8 mouse cellular contexts compared by ENCODE assay signal in genomic region chr19:30549044-30549853, GRCm38 (mm10). TPM values are rescaled to one million over a fixed set of nuclear protein-coding genes. Genes with fewer than 3 reads are reported as not detected.
DNase-seq lines count a peak whose midpoint lies in the region; ATAC-seq and TF ChIP-seq lines count a peak whose summit lies in the region.

Gene Dkk1, minus strand, starts transcription at chr19:30549665.

- peak within 1 kb of the TSS; percentile 34 for H3K4me3 ChIP-seq in lung, embryonic 14.5 days (ENCODE audit: low read depth, low read length)
- H3K4me3 ChIP-seq in embryonic facial prominence, embryonic 12.5 days: peak within 1 kb of the TSS; percentile 45
- peak within 1 kb of the TSS; percentile 37 for H3K4me3 ChIP-seq in liver, embryonic 12.5 days
- H3K4me3 ChIP-seq in neural tube, embryonic 14.5 days (ENCODE audit: low read depth, low read length): peak within 1 kb of the TSS; percentile 30

- H3K9ac ChIP-seq in lung, embryonic 14.5 days: peak within 1 kb of the TSS; percentile 20; the same call in 1 of the 2 replicates
- peak within 1 kb of the TSS; percentile 47 for H3K9ac ChIP-seq in embryonic facial prominence, embryonic 12.5 days
- H3K9ac ChIP-seq in liver, embryonic 12.5 days: no peak within 1 kb of the TSS
- H3K9ac ChIP-seq in neural tube, embryonic 14.5 days (replicated peaks; ENCODE audit: low read depth, low read length): 0 out of 2 replicates have a peak within 1 kb of the TSS, but pooled peaks have one; percentile 39

- peak within 1 kb of the TSS; percentile 67 for H3K4me2 ChIP-seq in lung, embryonic 14.5 days
- peak within 1 kb of the TSS; percentile 63 for H3K4me2 ChIP-seq in embryonic facial prominence, embryonic 12.5 days (replicated peaks)
- H3K4me2 ChIP-seq in liver, embryonic 12.5 days: peak within 1 kb of the TSS; percentile 53
- H3K4me2 ChIP-seq in neural tube, embryonic 14.5 days (ENCODE audit: low read depth, low read length): peak within 1 kb of the TSS; percentile 62

- ATAC-seq in lung, embryonic 14.5 days (ENCODE audit: insufficient read depth): peak; percentile 86
- peak; percentile 88 for ATAC-seq in embryonic facial prominence, embryonic 12.5 days (ENCODE audit: insufficient number of reproducible peaks, insufficient read depth, low FRiP score, low TSS enrichment)
- peak; percentile 27; the same call in 1 of the 2 replicates for ATAC-seq in liver, embryonic 12.5 days
- peak; percentile 78 for ATAC-seq in neural tube, embryonic 14.5 days (ENCODE audit: low read depth)

- no peaks in the 10 kb centered on the region for H3K36me3 ChIP-seq in lung, embryonic 14.5 days (ENCODE audit: insufficient read depth)
- H3K36me3 ChIP-seq in embryonic facial prominence, embryonic 12.5 days: no peaks in the 10 kb centered on the region
- no peaks in the 10 kb centered on the region for H3K36me3 ChIP-seq in liver, embryonic 12.5 days
- no peaks in the 10 kb centered on the region for H3K36me3 ChIP-seq in neural tube, embryonic 14.5 days (ENCODE audit: control insufficient read depth, insufficient read depth, low read length)

- no peak within 1 kb of the TSS for H3K27ac ChIP-seq in lung, embryonic 14.5 days (ENCODE audit: low read depth)
- H3K27ac ChIP-seq in embryonic facial prominence, embryonic 12.5 days: peak within 1 kb of the TSS; percentile 23; the same call in 1 of the 2 replicates
- H3K27ac ChIP-seq in liver, embryonic 12.5 days: no peak within 1 kb of the TSS
- no peak within 1 kb of the TSS for H3K27ac ChIP-seq in neural tube, embryonic 14.5 days (ENCODE audit: low read depth, low read length)

- WGBS in lung, embryonic 14.5 days: under 1% methylated on average over 26 of the region's 26 CpGs
- WGBS in embryonic facial prominence, embryonic 12.5 days: 1% methylated on average over 26 of the region's 26 CpGs
- 2% methylated on average over 26 of the region's 26 CpGs for WGBS in liver, embryonic 12.5 days (ENCODE audit: insufficient replicate concordance)
- WGBS in neural tube, embryonic 14.5 days: under 1% methylated on average over 26 of the region's 26 CpGs

- DNase-seq in lung, embryonic 14.5 days: peak; percentile 75
- DNase-seq in lung, postnatal 36 days: no peak
- DNase-seq in induced T-regulatory cell, adult 2 months (ENCODE audit: low read depth): peak; percentile 2
- DNase-seq in c-Kit-positive CD71-positive TER-119-positive erythroid progenitor cells, embryonic 14.5 days (ENCODE audit: low spot score): no peak
- DNase-seq in cerebellum, adult 8-10 months: no peak

- peaks cover 38% of the 10 kb centered on the region for H3K27me3 ChIP-seq in lung, embryonic 14.5 days (ENCODE audit: insufficient read depth, low read length)
- peaks cover 41% of the 10 kb centered on the region for H3K27me3 ChIP-seq in embryonic facial prominence, embryonic 12.5 days
- H3K27me3 ChIP-seq in liver, embryonic 12.5 days (replicated peaks): peaks cover 72% of the 10 kb centered on the region
- peaks cover 19% of the 10 kb centered on the region for H3K27me3 ChIP-seq in neural tube, embryonic 14.5 days (ENCODE audit: control insufficient read depth, insufficient read depth, low read length)

- H3K4me1 ChIP-seq in lung, embryonic 14.5 days (ENCODE audit: insufficient read depth): peaks cover 10% of the 10 kb centered on the region; the same call in 1 of the 2 replicates
- peaks cover 20% of the 10 kb centered on the region; the same call in 1 of the 2 replicates for H3K4me1 ChIP-seq in embryonic facial prominence, embryonic 12.5 days
- H3K4me1 ChIP-seq in liver, embryonic 12.5 days: 0 out of 2 replicates have a peak, but pooled peaks cover 4% of the 10 kb centered on the region
- H3K4me1 ChIP-seq in neural tube, embryonic 14.5 days (ENCODE audit: control insufficient read depth, insufficient read depth, low read length): peaks cover 15% of the 10 kb centered on the region

- TF ChIP-seq CTCF in lung, embryonic 14.5 days (IDR thresholded peaks at IDR 0.05; ENCODE audit: low read depth): peak; percentile 37

- H3K9me3 ChIP-seq in lung, embryonic 14.5 days (ENCODE audit: low read depth, low read length): no peaks in the 10 kb centered on the region
- H3K9me3 ChIP-seq in embryonic facial prominence, embryonic 12.5 days: no peaks in the 10 kb centered on the region
- H3K9me3 ChIP-seq in liver, embryonic 12.5 days (replicated peaks): no peaks in the 10 kb centered on the region
- no peaks in the 10 kb centered on the region for H3K9me3 ChIP-seq in neural tube, embryonic 14.5 days (ENCODE audit: control insufficient read depth, low read length)

RNA-seq across cellular contexts. Expression of gene Dkk1, which starts in this region (rescaled TPM):
- polyA plus RNA-seq in lung, embryonic 14.5 days (2014; fragmentation: Nextera tagmentation; extraction: Ambion mirVana): 0.39 and 0.45 TPM in 2 replicates
- 24.2 and 24.4 TPM in 2 replicates for polyA plus RNA-seq in embryonic facial prominence, embryonic 12.5 days (2016; fragmentation: Nextera tagmentation; extraction: Ambion mirVana)
- polyA plus RNA-seq in liver, embryonic 12.5 days (2016; fragmentation: Nextera tagmentation; extraction: Ambion mirVana): 2.9 and 3.6 TPM in 2 replicates
- polyA plus RNA-seq in neural tube, embryonic 14.5 days (2014; fragmentation: Nextera tagmentation; extraction: Ambion mirVana): 0.88 and 1.1 TPM in 2 replicates

Comparison
In these comparisons a context has a peak if more than half of its experiments do, and no peak if none do; other contexts are left out.
1. Peak in DNase-seq, ATAC-seq, H3K4me3 ChIP-seq, H3K9ac ChIP-seq and H3K4me2 ChIP-seq in lung, embryonic 14.5 days; RNA of the gene not detected or under 1 TPM.
2. ATAC-seq: peak in every context shown above with its lines; median percentile 88 in embryonic facial prominence, embryonic 12.5 days; 86 in lung, embryonic 14.5 days; 78 in neural tube, embryonic 14.5 days; 27 in liver, embryonic 12.5 days.